Mouse (Mus musculus): ENCODE data around the gene Ccdc13. TPM values are rescaled to one million over a fixed set of nuclear protein-coding genes. Genes with fewer than 3 reads are reported as not detected.
A peak's percentile ranks its signal among the peaks of the same experiment; 100 is the strongest.

Gene Ccdc13
- total RNA-seq, 2 experiments from 2014 or later: 0.38 TPM; not detected in 1

DNA sequence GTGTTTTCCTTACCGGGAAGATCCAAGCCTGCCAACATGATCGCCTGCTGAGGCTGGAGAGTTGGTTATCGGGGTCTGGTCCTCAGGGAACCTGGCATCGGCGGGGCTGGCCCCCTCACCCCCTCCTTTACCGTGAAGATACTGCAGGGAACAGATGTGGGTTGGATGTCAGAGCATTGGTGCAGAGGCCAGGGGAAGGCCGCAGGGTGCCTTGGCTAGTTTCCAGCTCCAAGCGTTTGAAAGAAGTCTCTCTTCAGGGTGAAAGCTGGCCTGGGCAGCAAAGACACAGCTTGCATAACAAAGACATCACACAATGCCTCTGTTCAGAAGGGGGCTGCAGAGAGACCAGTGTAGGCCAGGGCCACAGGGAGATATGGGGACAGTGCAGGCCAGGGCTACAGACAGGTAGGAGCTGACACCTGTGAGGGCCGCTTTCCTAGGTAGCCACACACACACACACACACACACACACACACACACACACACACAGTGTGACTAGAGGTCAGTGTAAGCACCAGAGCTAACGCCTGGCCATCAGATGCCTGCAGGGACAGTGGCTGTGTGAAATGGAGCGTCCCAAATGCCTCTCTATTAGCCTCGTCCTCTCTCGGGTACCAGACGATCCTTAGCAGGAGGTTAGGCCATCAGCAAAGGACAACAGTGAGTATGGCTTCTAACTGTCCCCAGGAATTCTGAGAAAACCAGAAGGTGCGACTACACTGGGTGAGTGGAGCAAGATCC is 29.0 kb downstream of the Ccdc13 start:
- intact Hi-C loops (cut with DNase I): no loop called here
- DNase-seq: peak in 1 of 2 experiments; percentile 27

GRCm38 (mm10) chr9:121808511-121808910 is 30.8 kb downstream of the Ccdc13 start:
- DNase-seq: no peak
- intact Hi-C loops (cut with DNase I): no loop called here

GRCm38 (mm10) chr9:121807947-121808346 is 31.3 kb downstream of the Ccdc13 start:
- intact Hi-C loops (cut with DNase I): no loop called here
- DNase-seq: no peak

- DNase-seq: no peak
- intact Hi-C loops (cut with DNase I): no loop called here
Observed at GRCm38 (mm10) chr9:121807546-121807945, 31.7 kb downstream of the Ccdc13 start.

- no peak for DNase-seq
- intact Hi-C loops (cut with DNase I): no loop called here
Observed at GRCm38 (mm10) chr9:121802747-121803146, 36.5 kb downstream of the Ccdc13 start.

DNA sequence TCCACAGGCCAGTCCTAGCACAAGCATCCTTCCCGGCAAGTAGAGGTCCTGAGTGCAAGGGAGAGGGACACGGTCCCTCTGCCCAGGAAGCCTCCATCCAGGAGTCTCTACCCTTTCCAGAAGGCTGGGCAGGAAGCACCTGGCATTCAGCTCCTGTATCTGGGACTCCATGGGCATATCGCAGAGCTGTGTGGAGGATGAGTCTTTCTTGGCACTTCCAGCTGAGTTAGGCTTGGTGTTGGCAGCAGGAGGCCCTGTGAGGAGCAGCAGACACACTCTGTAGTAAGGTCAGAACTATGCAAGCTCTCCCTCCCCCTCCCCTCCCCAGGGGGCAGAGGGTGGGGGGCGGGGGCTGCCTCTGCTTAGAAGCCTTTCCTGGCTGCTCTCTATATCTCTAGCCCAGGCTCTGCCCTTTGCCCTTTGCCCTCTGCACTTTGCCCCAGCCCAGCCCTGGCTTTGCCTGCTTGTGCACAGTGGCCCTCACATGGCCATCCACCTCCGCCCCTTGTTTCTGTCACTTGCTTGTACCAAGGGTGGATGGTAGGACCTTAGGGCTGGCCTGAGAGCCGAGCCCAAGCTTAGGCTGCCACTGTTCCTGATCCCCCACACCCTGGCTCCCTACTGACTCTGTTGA is 40.3 kb downstream of the Ccdc13 start:
- intact Hi-C loops (cut with DNase I): no loop called here

GRCm38 (mm10) chr9:121797722-121798121 is 41.5 kb downstream of the Ccdc13 start:
- no peak for DNase-seq
- intact Hi-C loops (cut with DNase I): no loop called here

More for the DNA sequence above, 40.3 kb downstream of the Ccdc13 start:
- DNase-seq: no peak

GRCm38 (mm10) chr9:121794972-121795539 is 44.2 kb downstream of the Ccdc13 start:
- peak; percentile 67 to 79 for DNase-seq

DNA sequence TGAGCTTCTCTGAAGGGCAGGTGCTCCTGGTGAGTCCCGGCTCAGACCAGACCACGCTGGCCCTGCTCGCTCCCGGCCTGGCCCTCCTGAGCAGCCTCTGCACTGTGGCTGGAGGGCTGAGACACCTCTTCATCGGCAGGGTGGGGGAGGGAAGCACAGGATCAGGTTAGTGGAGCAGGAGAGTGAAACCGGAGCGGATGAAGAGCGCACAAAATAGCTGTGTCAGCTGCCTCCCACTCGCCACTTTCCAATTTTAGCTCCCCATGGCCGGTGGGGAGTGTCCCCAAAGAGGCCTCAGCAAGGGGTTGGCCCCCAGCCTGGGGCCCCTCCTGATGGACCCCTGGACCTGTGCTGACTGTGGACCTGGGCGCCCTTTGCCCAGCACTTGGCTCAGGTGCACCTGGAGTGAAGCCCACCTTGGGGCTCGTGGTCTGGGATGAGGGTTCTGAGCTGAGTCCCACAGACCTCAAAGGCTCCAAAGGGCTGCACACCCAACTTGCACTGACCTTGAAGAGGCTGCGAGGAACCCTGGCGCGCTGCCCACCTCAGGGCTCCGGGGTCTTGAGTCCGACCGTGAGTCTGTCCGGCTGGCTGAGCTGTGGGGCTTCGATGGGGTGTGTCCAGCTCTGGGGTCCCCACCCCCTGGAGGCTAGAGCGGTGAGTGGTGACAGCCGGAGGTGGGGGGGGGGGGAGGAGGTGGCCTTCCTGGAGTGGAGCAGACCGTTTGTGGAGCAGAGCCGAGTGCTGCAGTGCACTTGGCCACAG is 47.3 kb downstream of the Ccdc13 start, which contains the start of gene Hhatl:
Gene Hhatl, minus strand, starts transcription at position 751 of the 765 bp plus-strand sequence.
- intact Hi-C loops (cut with DNase I): no loop called here

More at GRCm38 (mm10) chr9:121794972-121795539, 44.2 kb downstream of the Ccdc13 start:
- intact Hi-C loops (cut with DNase I): no loop called here

GRCm38 (mm10) chr9:121791206-121791605 is 48.1 kb downstream of the Ccdc13 start:
- peak; percentile 81 to 86 for DNase-seq
- intact Hi-C loops (cut with DNase I): no loop called here

More for the DNA sequence above, 47.3 kb downstream of the Ccdc13 start, which contains the start of gene Hhatl:
- DNase-seq: peak; percentile 45 to 63

GRCm38 (mm10) chr9:121786359-121786758 is 52.9 kb downstream of the Ccdc13 start:
- intact Hi-C loops (cut with DNase I): no loop called here
- no peak for DNase-seq

GRCm38 (mm10) chr9:121785261-121785660 is 54.0 kb downstream of the Ccdc13 start:
- no peak for DNase-seq
- intact Hi-C loops (cut with DNase I): no loop called here

- intact Hi-C loops (cut with DNase I): no loop called here
Observed at GRCm38 (mm10) chr9:121784801-121785200, 54.5 kb downstream of the Ccdc13 start.

GRCm38 (mm10) chr9:121778066-121778624 is 61.1 kb downstream of the Ccdc13 start:
- DNase-seq: peak; percentile 46 to 61

More at GRCm38 (mm10) chr9:121784801-121785200, 54.5 kb downstream of the Ccdc13 start:
- DNase-seq: no peak

GRCm38 (mm10) chr9:121777484-121778065 is 61.7 kb downstream of the Ccdc13 start, which contains the start of gene Klhl40:
Gene Klhl40, plus strand, starts transcription at chr9:121777607.
- intact Hi-C loops (cut with DNase I): no loop called here
- DNase-seq: no peak

More at GRCm38 (mm10) chr9:121778066-121778624, 61.1 kb downstream of the Ccdc13 start:
- intact Hi-C loops (cut with DNase I): no loop called here

GRCm38 (mm10) chr9:121776511-121776910 is 62.8 kb downstream of the Ccdc13 start:
- no peak for DNase-seq
- intact Hi-C loops (cut with DNase I): no loop called here

DNA sequence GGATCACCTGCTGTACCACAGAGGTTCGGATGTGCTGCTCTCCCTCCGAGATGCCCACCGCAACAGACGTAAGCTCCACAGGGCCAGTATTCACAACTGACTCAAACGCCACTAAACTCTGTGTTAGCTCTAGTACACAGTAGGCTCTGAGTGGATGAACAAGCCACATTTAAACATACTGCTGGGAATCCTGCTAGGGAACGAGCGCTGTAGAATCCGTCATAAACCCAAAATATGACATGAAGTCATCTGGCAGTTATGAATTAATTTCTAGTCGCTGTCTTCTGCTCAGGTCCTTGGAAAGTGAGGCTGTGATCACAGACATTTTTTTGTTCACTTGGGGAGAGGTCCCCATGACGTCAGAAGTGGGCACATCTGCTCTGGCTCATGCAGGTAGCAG is 63.3 kb downstream of the Ccdc13 start:
- intact Hi-C loops (cut with DNase I): no loop called here
- DNase-seq: no peak

DNA sequence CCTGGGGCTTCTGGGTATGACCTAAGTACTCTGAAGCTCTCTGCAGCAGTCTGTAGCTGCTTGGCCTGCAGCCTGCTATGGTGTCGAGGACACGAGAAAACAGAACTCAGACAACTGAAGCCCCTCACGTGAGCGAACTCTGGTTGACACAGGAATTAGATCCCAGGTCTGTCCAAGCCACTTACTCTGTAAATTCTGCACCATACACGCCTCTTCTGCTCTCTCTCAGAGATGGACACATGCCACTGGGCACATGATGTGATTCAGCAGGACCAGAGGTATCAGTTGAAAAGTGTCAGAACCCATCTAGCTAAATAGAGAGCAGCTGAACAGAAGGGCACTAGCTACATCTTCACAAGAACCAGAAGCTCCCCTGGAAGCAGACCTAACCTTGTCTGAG is 66.8 kb downstream of the Ccdc13 start:
- DNase-seq: no peak
- intact Hi-C loops (cut with DNase I): no loop called here

- intact Hi-C loops (cut with DNase I): no loop called here
Observed at GRCm38 (mm10) chr9:121765166-121765855, 74.0 kb downstream of the Ccdc13 start.

More at GRCm38 (mm10) chr9:121765166-121765855, 74.0 kb downstream of the Ccdc13 start:
- DNase-seq: no peak
